Mouse (Mus musculus): ENCODE results near the gene Tex48.

DNA sequence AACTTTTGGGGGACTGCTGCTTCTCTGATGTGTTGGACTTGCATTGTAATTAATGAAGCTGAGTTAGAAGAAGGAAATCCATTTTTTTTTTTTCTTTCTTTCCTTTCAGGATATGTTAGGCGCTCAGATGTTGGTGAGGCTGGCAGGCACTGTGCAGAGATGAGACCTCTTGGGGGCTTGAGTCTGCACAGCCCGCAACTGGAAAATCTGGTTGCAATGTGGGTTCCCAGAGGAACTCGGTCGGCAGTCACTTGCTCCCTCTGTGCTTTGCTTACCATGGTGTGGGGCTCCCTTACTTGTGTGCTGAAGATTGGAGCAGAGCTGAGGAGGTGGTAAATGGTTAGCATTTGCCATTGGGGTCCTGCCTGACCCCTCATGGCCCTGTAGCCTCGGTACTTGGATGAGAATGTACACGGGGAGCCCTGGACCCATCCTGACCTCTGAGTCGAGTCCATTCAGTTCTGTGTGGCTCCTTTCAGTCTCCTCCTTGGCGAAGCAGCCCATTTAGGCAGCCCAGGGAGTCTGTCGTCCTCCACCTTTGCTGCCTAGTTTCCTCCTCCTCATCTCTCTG, 63.0 kb downstream of the Tex48 start:
- TF ChIP-seq GATA1 (IDR thresholded peaks at IDR 0.05; ENCODE audit: borderline replicate concordance, low read length) = no peak
- TF ChIP-seq FLI1 (IDR thresholded peaks at IDR 0.05; ENCODE audit: low read length) = no peak
